Mouse (Mus musculus) heart, adult 2 months (tissue): ENCODE measurements at regions not wholly inside any gene's neighbourhood (a gene's known extent, or its start where the extent isn't known, plus 50 kb on each side); places are given as distances from the start of the nearest gene placed in this dataset.
A peak's percentile ranks its signal among the peaks of the same experiment; 100 is the strongest.

Source experiments
- DNase-seq, 2 experiments: peaks; one replicate each; pipeline ENCODE4 v3.0.0; 2021
- H3K27ac ChIP-seq: fragments of 200-600 bp; 2 replicates; pipeline ENCODE4 v1.8.1; 2022
- H3K27me3 ChIP-seq: fragments of 200-500 bp; 2 replicates; pipeline ENCODE4 v1.6.1; 2012; ENCODE audit warnings: mild to moderate bottlenecking, low read length, inconsistent platforms, mixed read lengths; ENCODE audit not compliant: control insufficient read depth, insufficient read depth
- H3K36me3 ChIP-seq: fragments of 200-500 bp; 2 replicates; pipeline ENCODE4 v1.6.1; 2012; ENCODE audit warnings: low read length, inconsistent platforms; ENCODE audit not compliant: control insufficient read depth, insufficient read depth
- H3K4me1 ChIP-seq: fragments of 200-500 bp; 2 replicates; pipeline ENCODE4 v1.6.1; 2011; ENCODE audit warnings: low read length; ENCODE audit not compliant: control insufficient read depth, insufficient read depth
- H3K4me3 ChIP-seq: fragments of 200-600 bp; 2 replicates; pipeline ENCODE4 v1.8.1; 2022
- H3K79me2 ChIP-seq: fragments of 200-500 bp; replicated peaks from 2 replicates; pipeline ENCODE4 v1.6.1; 2012; ENCODE audit warnings: mild to moderate bottlenecking, inconsistent platforms, low read length, moderate library complexity, mixed read lengths; ENCODE audit not compliant: control insufficient read depth, insufficient read depth
- H3K9ac ChIP-seq: fragments of 200-500 bp; 2 replicates; pipeline ENCODE4 v1.6.1; 2012; ENCODE audit warnings: low read depth, mild to moderate bottlenecking, control low read depth, inconsistent platforms, low read length, mixed read lengths
- CTCF ChIP-seq: fragments of 200-600 bp; IDR thresholded peaks from 2 replicates; pipeline ENCODE4 v1.8.1; 2022; ENCODE audit warnings: antibody characterized with exemption, mild to moderate bottlenecking, moderate library complexity
- EP300 ChIP-seq: fragments of 200-500 bp; IDR thresholded peaks from 2 replicates; pipeline ENCODE4 v1.6.1; 2011; ENCODE audit warnings: low read depth, low read length, control low read depth; ENCODE audit not compliant: insufficient read depth
- POLR2A ChIP-seq: fragments of 200-500 bp; IDR thresholded peaks from 2 replicates; pipeline ENCODE4 v1.6.1; 2011; ENCODE audit warnings: mild to moderate bottlenecking, low read depth, low read length, control low read depth; ENCODE audit not compliant: insufficient read depth
- whole genome bisulfite sequencing: fragments of 180-500 bp; shearing (Covaris S2); methylation state at CpG from one replicate; pipeline ENCODE4 v1.1.7; 2018; 5-methylcytosine and 5-hydroxymethylcytosine counted together
- intact Hi-C: fragments of 180-260 bp; cut with DNase I; formaldehyde crosslinking; loops from one replicate; pipeline ENCODE4 v1.15.1; 2025

GRCm38 (mm10) chr2:174018986-174019385 is 57.1 kb upstream of the Stx16 start:
- Histone ChIP-seq H3K36me3 (no peaks in the 10 kb centered on the region), H3K4me3 (no peak overlapping the region), H3K4me1 (peaks cover 4% of the 10 kb centered on the region), H3K27ac (no peak overlapping the region), H3K79me2 (no peaks in the 10 kb centered on the region), H3K27me3 (no peaks in the 10 kb centered on the region), H3K9ac (no peak overlapping the region)
- intact Hi-C loops: no loop called here
- TF ChIP-seq CTCF: no peak
- no peak for TF ChIP-seq POLR2A
- no peak for TF ChIP-seq EP300
- WGBS: 97% methylated on average over 4 of the region's 4 CpGs
- no peak for DNase-seq

DNA sequence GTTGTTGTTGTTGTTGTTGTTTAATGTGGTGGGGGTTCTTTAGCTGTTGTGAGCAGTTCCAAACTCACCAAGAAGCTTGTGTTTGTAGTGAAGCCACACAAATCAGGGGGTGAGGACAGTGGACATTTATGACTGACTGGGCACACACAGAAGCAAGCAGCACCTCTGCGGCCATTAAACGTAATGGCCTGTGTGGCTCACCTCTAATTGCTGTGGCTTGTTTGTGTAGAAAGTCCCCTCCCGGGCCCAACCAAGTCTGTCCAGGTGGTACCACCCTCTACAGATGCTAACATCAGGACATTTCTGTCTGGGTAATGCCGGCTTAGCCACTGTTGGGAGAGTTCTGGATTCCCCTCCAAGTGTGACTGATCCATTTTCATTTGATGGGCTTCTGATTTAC is 56.1 kb upstream of the Stx16 start:
- intact Hi-C loops: no loop called here
- Histone ChIP-seq H3K9ac (no peak overlapping the region), H3K4me3 (no peak overlapping the region), H3K27me3 (no peaks in the 10 kb centered on the region), H3K4me1 (peaks cover 4% of the 10 kb centered on the region), H3K27ac (no peak overlapping the region), H3K36me3 (no peaks in the 10 kb centered on the region), H3K79me2 (no peaks in the 10 kb centered on the region)
- WGBS: 90% methylated on average over 4 of the region's 4 CpGs
- no peak for DNase-seq
- TF ChIP-seq CTCF (no peak), EP300 (no peak)

- Histone ChIP-seq H3K36me3 (no peaks in the 10 kb centered on the region), H3K27ac (no peak overlapping the region), H3K4me3 (no peak overlapping the region), H3K79me2 (no peaks in the 10 kb centered on the region), H3K27me3 (no peaks in the 10 kb centered on the region), H3K4me1 (peaks cover 4% of the 10 kb centered on the region), H3K9ac (no peak overlapping the region)
- intact Hi-C loops: no loop called here
- no peak for DNase-seq
- TF ChIP-seq CTCF: no peak
- TF ChIP-seq EP300: no peak
- no peak for TF ChIP-seq POLR2A
- WGBS: 88% methylated on average over 7 of the region's 7 CpGs
These were observed 55.7 kb upstream of the Stx16 start for GRCm38 (mm10) chr2:174020447-174020846.

DNA sequence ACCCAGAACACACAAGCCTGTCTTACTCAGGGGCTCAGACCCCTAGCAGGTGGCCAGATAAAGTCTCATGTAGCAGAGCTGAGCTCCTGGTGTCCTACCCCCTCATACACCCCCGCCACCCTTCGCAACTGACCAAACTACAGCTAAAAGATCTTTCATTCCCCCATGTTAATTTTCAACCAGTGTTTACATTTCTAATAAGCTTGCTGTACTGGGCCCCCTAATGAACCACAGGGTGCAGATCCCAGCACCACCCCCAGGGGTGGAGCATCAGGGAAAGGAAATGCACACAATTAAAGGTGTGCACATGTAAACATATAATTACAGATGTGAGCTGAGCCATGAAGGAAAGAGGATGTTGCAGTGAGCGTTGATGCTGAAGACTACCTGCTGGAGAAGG is 54.6 kb upstream of the Stx16 start:
- intact Hi-C loops: no loop called here
- Histone ChIP-seq H3K9ac (no peak overlapping the region), H3K4me3 (no peak overlapping the region), H3K79me2 (no peaks in the 10 kb centered on the region), H3K27me3 (no peaks in the 10 kb centered on the region), H3K36me3 (no peaks in the 10 kb centered on the region), H3K27ac (no peak overlapping the region), H3K4me1 (peaks cover 4% of the 10 kb centered on the region)
- TF ChIP-seq EP300 (no peak), CTCF (no peak), POLR2A (no peak)
- WGBS: 91% methylated on average over 3 of the region's 3 CpGs
- DNase-seq: no peak

GRCm38 (mm10) chr2:174022292-174022691 is 53.8 kb upstream of the Stx16 start:
- intact Hi-C loops: no loop called here
- H3K79me2 ChIP-seq: no peaks in the 10 kb centered on the region
- no peak overlapping the region for H3K4me3 ChIP-seq
- H3K4me1 ChIP-seq: peaks cover 4% of the 10 kb centered on the region
- WGBS: 81% methylated on average over 4 of the region's 4 CpGs
- DNase-seq: peak in 1 of 2 experiments; percentile 16
- H3K27me3 ChIP-seq: no peaks in the 10 kb centered on the region
- H3K36me3 ChIP-seq: no peaks in the 10 kb centered on the region
- TF ChIP-seq CTCF: no peak
- no peak overlapping the region for H3K9ac ChIP-seq
- no peak overlapping the region for H3K27ac ChIP-seq

DNA sequence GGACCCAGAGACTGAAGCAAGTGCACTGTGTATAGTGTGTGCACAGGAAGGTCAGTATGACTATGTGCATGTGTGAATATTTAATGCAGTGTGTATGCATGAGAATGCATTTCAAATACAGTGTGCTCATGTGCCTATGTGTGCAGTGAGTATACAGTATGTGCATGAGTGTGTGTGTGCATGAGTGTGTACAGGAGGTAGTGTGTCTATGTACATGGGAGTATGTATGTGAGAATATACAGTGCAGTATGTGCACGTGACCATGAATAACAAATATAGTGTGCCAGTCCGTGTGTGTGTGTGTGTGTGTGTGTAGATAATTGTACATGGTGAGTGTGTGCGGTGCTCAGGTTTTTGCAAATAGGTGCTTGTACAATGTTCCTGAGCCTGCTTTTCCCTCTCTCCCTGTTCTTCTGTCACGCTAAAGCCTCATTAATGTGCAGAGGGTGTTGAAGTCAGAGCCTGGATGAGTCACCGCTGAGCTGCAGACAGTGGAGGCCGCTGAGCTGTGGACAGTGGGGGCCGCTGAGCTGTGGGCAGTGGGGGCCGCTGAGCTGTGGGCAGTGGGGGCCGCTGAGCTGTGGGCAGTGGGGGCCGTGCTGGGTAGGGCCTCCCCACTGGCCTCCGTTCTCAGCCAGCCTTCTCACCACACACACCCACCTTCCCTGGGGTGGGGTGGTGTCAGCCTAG is 50.8 kb upstream of the Stx16 start:
- TF ChIP-seq POLR2A: no peak
- no peak for TF ChIP-seq CTCF
- TF ChIP-seq EP300: no peak
- no peak overlapping the region for H3K9ac ChIP-seq
- H3K79me2 ChIP-seq: no peaks in the 10 kb centered on the region
- no peaks in the 10 kb centered on the region for H3K4me1 ChIP-seq
- intact Hi-C loops: no loop called here
- H3K36me3 ChIP-seq: no peaks in the 10 kb centered on the region
- DNase-seq: no peak
- H3K27me3 ChIP-seq: no peaks in the 10 kb centered on the region
- no peak overlapping the region for H3K27ac ChIP-seq
- WGBS: 61% methylated on average over 11 of the region's 11 CpGs
- no peak overlapping the region for H3K4me3 ChIP-seq
